Mouse (Mus musculus): ENCODE results near the gene Armh3.

- TF ChIP-seq CTCF (conservative IDR thresholded peaks at IDR 0.05; ENCODE audit: low read length) (no peak), POU5F1 (IDR thresholded peaks at IDR 0.05; ENCODE audit: borderline replicate concordance, low read length) (no peak), NANOG (IDR thresholded peaks at IDR 0.05; ENCODE audit: borderline replicate concordance, low read length) (no peak)
These were observed 6.7 kb upstream of the Armh3 start for GRCm38 (mm10) chr19:46004814-46005466.
